Mouse (Mus musculus) megakaryocyte, adult 5-6 weeks (primary cell): ENCODE measurements around the gene Hyal2. TPM values are rescaled to one million over a fixed set of nuclear protein-coding genes. Genes with fewer than 3 reads are reported as not detected.
"Not testable (repeated sequence)": the region's sequence is repeated elsewhere in the genome, so short reads cannot be mapped to it uniquely, and the experiment has no call there.

Source experiments
- ATAC-seq: 2 replicates; pipeline ENCODE4 v1.8.0; 2016; ENCODE audit warnings: mild to moderate bottlenecking, inconsistent platforms; ENCODE audit not compliant: poor library complexity, severe bottlenecking
- total RNA-seq, 2 experiments: library from RNA; stranded (forward) in 1 of 2; stranded (reverse) in 1 of 2; fragments of 153-499, 151-499 nt in 1 of 2; fragments of 221-1000, 200-1000 nt in 1 of 2; gene quantifications; 2 replicates each; pipeline versions ENCODE4 v1.2.3 to v1.2.4; 2015 to 2017

The Hyal2 gene
- total RNA-seq, 2 experiments from 2014 or later, result 0.56 to 1.0 TPM

DNA sequence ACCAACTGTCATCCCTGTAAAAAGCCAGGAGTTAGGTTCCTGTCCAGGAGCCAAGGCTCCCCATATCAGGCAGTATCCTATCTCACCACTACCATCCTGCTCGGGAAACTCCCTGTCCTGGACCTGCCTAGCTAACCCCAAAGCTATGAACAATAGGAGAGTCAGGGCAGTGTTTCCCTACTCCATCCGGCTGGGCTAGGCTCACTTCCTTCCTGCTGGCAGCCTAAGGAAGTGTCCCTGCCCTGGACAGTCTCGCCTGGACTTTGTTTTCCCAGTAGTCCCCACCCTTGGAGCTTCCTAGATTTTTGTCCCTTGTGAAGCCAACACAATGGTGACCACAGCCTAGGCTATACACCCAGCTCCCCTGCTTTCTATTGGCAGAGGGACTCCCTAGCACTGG lies 890 bp upstream of the Hyal2 start:
- no peak for ATAC-seq

DNA sequence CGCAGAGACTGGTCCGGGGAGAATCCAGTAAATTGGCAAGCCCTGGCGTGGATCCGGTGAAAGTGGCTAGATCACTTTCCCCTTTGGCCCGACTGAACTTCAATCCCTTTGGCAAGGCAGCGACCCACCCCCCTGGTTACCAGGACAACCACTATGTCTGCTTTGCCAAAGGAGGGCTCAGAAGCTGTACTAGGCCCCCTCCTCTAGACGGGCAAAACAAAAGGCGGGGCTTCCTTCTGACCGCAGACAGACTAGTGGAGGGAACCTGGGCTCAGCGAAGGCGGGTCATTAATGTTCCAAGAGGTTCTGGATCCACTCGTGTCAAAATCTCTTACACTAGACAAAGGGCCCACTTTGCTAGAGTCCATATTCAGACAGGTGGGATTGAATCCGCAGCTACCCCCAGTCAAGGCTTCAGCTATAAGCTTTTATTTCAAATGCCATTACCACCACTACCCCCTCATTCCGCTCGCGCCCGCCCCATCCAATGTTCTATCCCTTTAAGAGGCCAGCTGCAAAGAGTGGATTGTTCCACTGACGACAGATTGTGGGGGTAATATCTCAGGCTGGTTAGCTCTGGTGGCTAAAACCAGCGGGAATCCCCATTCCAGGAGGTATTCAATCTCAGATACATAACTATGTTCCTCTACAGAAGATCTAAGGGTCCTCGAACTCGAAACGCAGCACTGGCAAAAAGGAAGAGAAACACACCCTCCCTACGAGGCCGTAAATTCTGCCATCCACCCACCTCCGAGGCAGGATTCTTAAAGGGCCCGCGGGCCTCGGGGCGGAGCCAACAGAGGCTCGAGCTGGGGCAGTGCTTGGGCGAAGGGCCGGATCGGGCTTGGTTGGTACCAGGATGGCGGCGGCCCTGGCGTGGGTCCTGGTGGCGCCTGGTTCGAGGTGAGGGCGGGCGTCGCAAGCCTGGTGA lies 851 bp downstream of the Hyal2 start:
- peak; percentile 81 for ATAC-seq

DNA sequence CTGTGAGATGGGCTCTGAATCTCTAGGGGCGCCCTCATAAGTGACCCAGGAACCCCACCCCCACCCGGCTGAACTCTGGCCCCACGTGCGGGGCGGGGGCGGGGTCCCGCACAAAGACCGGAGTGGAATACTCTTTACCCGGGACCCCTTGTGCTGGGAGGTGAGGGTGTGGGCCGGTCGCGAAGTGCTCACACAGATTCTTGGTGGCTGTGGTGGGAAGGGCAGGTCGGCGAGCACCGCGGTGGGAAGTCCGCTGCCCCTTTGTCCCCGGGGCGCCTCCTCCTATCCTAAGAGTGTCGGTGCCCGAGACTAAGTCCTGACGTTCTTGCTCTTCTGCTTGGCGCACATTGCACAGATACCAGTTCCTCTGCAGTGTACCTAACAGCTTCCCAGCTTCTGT lies 1.5 kb downstream of the Hyal2 start:
- peak; percentile 20 for ATAC-seq

DNA sequence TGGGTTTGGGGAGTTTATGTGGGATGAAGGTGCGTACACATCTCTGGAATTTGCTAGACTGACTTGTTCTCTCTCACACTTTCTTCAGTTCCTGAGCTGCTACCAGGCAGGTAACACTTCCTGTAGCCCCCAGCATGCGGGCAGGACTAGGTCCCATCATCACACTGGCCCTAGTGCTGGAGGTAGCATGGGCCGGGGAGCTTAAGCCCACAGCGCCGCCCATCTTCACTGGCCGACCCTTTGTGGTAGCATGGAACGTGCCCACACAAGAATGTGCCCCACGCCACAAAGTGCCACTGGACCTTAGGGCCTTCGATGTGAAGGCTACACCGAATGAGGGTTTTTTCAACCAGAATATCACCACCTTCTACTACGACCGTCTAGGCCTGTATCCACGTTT lies 2.3 kb downstream of the Hyal2 start:
- ATAC-seq, result no peak

DNA sequence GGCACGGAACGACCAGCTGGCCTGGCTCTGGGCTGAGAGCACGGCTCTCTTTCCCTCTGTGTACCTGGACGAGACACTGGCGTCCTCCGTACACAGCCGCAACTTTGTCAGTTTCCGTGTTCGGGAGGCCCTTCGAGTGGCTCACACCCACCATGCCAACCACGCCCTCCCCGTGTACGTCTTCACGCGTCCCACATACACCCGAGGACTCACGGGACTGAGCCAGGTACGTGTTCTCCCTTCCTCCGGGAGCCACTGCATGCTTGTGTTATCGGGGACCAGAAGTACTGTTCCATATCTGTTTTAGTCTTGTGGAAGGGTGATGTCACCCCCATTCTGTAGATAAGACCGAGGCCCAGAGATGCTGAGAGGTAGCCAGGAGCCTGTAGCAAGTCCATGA lies 3.1 kb downstream of the Hyal2 start:
- no peak for ATAC-seq

DNA sequence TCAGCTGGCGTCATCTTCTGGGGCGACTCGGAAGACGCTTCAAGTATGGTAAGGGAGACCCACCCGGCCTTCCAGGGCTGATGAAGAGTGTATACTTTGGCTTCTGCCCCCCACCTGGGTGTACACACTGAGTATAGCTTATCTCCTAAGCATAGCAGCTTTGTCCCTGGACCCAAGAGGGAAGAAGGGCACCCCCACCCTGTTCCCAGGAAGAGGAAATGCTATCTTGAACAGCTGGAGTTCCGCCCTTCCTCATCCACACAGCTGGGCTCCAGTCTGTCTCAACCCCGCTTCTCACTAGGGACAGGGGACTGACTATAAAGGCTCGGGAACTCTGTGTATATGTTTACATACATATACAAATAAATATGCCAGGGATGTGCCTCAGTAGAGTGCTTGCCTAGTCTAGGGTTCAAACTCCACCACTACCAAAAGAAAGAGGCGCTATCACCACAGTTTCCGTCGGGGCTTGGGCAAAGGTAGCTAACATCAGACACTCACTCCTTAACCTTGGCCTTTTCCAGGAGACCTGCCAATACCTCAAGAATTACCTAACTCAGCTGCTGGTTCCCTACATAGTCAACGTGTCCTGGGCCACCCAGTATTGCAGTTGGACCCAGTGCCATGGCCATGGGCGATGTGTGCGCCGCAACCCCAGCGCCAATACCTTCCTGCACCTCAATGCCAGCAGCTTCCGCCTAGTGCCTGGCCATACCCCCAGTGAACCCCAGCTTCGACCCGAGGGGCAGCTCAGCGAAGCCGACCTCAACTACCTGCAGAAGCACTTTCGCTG lies 4.0 kb downstream of the Hyal2 start:
- ATAC-seq, result no peak

DNA sequence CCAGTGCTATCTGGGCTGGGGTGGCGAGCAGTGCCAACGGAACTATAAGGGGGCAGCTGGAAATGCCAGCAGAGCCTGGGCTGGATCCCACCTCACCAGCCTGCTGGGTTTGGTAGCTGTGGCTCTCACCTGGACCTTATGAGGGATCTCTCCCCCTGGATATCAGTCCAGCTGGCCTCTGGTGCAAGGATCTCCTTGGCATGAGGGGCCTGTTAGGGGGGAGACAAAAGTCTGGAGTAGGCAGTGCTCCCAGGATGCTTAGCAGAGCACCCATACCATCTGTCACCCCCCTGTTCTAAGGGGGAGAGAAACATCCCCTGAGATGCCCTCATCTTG lies 4.5 kb downstream of the Hyal2 start:
- ATAC-seq, result no peak

DNA sequence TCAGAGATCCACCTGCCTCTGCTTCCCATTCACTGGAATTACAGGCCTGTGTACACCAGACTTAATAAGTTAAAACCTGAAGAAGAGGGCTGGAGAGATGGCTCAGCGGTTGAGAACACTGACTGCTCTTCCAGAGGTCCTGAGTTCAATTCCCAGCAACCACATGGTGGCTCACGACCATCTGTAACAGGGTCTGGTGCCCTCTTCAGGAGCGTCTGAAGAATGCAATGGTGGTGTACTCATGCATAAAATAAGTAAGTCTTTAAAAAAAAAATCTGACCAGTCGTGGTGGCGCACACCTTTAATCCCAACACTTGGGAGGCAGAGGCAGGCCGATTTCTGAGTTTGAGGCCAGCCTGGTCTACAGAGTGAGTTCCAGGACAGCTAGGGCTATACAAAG lies 6.0 kb downstream of the Hyal2 start:
- not testable (repeated sequence) for ATAC-seq

DNA sequence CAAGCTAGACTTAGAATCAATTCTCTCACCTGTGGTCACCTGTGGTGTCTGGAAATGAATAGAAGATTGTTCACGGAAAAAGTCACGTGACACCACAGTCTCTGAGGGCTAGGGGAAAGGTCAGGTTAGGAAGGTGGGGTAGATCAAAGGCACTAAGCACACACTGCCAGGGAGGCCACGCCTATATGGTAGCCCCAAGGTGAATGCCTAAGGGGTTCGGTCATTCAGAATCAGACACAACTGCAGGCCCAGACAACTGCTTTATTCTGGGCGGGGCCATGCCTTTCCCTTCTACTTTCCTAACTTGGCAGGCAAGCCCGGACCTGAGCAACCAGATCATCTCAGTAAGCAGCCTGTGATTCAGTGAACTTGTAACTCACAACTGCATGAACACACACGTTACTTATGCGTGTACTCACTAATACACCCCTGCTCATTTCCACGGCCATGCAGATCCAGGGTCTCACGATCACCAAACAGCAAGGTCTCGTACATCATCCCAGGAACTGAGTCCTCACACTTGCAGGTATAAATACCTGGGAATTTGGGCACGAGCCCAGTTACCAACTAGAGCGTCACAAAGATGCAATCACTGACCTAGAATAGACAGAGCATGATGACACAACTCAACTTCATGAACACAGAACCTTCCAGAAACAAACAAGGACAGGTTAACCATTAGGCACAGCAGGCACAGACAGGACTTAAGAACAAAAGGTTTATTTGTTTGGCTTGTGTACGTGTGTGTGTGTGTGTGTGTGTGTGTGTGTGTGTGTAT lies 8.0 kb downstream of the Hyal2 start:
- no peak for ATAC-seq

DNA sequence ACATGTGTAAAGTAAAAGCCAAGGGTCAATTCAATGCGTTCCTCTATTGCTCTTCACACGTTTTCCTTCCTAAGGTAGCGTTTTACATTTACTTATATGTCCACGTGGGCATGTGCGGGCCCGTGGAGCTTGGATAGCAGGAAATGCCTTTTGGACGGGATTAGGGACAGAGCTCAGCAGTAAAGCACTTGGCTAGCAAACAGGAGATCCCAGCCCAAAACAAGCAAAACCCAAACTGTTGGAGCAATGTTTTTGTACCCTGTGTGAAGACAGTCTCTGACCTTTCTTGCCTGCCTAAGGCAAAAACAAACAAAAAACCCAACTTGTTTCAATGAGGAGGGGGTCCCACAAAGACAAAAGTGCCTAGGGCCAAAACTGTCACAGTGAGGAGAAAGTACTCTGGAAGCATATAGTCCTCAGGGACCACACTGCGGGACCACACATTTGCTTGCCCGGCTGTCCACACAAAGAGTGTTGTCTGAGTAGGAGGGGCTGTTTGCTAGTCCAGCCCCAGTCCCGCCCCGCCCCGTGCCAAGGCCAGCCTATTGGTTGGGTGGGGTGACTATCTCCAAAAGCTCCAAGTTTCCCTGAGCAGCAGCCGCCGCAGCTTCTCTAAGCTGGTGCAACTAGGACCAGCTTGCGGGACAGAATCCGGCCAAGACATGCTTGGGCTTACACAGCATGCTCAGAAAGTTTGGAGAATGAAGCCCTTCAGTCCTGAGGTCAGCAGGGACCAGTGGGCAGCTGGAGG lies 8.8 kb downstream of the Hyal2 start, which contains the start of gene Hyal1:
TSS of gene Hyal1 (plus strand) at position 571 of the 751 bp plus-strand sequence.
- ATAC-seq, result peak; percentile 46

DNA sequence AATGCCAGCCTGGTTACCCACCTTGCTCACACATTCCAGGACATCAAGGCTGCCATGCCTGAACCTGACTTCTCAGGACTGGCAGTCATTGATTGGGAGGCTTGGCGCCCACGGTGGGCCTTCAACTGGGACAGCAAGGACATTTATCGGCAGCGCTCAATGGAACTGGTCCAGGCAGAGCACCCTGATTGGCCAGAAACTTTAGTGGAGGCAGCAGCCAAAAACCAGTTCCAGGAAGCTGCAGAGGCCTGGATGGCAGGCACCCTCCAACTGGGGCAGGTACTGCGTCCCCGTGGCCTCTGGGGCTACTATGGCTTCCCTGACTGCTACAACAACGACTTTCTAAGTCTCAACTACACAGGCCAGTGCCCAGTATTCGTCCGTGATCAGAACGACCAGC lies 10.1 kb downstream of the Hyal2 start:
- no peak for ATAC-seq

DNA sequence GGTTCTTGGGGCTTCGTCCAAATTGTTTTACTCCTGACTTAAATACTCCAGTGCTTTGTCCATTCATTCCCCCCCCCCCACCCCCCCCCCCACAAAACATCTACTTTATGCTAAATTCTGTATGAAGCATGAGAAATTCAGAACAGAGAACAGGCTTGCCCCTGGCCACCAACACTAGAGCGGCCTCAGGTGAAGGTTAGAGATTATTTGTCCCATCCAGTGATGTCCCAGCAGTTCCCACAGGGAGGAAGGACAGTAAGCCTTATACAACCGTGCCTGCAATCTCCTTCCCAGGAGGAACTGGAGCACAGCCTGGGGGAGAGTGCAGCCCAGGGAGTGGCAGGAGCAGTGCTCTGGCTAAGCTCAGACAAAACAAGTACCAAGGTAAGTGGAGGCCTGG lies 10.8 kb downstream of the Hyal2 start, which contains the start of gene Naa80:
TSS of gene Naa80 (plus strand) at position 301 of the 400 bp plus-strand sequence.
- ATAC-seq, result no peak

DNA sequence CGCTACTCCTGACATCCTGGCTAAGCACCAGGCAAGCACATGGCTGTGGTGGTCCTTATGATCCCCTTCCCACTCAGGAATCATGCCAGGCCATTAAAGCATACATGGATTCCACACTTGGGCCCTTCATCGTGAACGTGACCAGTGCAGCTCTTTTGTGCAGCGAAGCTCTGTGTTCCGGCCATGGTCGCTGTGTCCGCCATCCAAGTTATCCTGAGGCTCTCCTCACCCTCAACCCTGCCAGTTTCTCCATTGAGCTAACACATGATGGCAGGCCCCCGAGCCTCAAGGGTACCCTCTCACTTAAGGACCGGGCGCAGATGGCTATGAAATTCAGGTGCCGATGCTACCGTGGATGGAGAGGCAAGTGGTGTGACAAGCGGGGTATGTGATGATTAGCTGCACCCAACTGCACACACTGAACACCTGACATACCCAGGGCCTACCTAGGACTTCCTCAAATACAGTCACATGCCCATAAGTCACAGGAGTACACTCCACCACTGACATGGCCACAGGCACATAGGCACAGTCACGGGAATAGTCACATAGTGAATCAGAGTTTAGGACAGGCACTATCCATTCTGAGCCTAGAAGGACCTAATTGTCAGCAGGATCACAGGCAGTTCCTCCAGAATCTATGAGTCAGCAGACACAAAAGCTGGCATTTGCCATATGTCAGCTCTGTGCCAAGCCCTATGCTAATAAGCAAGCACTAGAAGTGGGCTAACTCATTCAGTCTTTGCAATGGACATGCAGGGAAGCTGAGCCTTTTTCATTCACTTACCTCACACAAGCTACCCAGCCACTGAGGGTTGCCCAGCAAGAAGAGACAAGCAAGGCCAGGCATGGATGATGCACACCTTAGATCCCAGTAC lies 11.5 kb downstream of the Hyal2 start:
- ATAC-seq, result no peak

DNA sequence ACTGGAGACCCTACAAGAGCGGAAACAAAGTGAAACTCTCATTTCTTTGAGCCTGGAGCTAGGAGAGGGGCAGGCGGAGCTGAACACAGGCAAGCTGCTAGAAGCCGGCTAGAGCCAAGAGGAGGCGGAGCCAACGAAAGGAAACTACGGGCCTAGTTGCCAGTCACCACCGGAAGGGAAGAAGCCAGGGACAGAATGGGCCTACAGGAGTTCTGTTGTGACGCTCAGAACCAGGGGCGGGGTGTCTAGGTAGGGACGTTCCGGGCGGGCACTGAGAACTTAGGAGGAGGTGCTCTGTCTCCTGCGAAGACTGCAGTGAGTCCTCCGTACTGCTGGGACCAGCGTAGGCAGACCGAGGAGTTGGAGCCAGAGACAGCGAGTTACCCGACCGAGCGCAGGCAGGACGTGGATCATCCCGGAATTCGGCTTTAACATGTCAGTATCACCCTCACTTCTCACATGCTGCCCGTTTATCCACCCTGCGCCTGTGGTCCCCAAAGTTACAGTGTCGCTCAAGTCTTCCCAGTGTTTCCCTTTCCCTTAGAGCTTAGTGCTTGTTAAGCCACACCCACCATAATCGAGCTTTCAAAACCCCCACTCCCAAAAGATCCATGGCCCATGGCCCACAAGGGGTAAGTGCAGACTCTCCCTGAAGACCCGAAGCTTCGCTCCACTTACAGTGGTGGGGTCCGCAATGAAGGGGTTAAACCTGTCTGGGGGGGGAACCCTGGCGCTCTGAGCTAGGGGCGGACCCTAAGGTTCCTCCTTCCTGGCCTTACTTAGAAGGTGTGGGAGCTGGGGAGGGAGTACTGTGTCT lies 13.0 kb downstream of the Hyal2 start, which contains the start of gene Hyal3:
TSS of gene Hyal3 (plus strand) at position 318 of the 817 bp plus-strand sequence.
- ATAC-seq, result peak; percentile 77

DNA sequence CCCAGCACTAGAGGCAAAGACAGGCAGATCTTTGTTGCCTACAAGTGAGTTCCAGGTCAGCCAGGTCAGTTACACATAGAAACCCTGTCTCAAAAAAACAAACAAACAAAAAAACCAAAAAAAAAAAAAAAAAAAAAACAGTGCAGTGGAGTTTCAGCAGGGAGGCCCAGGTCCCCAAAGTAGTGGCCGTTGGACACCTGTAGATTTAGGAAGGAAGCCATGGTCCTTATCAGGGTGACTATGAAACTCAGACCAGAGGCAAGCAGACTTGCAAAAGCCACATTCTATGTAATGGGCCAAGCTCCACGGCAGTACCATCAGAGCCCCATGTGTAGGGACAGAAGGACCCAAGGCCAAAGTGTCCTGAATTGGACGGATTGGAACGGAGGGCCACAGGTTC lies 13.8 kb downstream of the Hyal2 start:
- no peak for ATAC-seq

DNA sequence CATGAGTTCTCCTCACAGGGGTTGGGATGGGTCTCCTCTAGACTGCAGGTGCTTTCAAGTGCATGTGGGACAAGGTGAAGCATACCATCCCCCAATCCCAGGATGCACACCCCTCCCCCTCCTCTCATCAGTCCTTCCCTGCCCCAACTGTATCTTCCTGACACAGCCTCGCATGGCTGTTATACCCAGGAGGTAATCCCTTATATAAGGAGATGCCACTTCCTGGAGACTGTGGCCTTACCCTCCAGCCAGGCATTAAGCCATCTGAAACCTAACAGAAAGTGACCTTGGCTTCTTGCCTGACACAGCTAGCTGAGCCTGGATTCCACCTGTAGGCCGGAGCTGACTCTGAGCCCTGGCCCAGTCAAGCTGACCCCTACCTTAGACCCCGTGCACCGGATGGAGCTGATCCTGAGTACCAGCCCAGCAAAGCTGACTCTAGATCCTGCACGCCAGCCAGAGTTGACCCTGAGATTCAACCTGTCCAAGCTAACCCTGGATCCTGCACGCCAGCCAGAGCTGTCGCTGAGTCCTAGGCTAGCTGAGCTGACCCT lies 14.8 kb downstream of the Hyal2 start:
- no peak for ATAC-seq

DNA sequence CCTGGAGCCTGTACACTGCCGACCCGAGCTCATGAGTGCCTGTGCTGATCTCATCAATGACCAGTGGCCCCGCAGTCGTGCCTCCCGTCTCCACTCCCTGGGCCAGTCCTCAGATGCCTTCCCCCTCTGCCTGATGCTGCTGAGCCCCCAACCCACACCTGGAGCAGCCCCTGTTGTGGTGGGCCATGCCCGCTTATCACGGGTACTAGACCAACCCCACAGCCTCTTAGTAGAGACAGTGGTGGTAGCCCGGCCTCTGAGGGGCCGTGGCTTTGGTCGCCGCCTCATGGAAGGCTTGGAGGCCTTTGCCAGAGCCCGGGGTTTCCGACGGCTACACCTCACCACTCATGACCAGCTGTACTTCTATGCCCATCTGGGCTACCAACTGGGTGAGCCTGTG lies 15.4 kb downstream of the Hyal2 start:
- no peak for ATAC-seq

DNA sequence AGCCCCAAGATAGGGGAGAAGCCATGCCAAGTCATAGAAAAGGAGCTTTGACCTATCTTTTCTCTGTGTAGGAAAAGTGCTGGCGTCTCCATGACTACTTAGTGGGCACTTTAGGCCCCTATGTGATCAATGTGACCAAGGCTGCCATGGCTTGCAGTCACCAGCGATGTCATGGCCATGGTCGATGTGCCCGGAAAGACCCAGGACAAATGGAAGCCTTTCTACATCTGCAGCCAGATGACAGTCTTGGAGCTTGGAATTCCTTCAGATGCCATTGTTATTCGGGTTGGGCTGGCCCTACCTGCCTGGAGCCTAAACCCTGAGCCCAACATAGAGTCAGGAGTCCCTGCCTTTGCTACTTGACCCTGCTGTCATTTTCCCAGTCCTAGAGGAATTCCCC lies 18.8 kb downstream of the Hyal2 start:
- no peak for ATAC-seq
